Mouse (Mus musculus) adrenal gland, postnatal 36 days (tissue): ENCODE data around the gene Tspan33. TPM values are rescaled to one million over a fixed set of nuclear protein-coding genes. Genes with fewer than 3 reads are reported as not detected.
"Not testable (repeated sequence)": the region's sequence is repeated elsewhere in the genome, so short reads cannot be mapped to it uniquely, and the experiment has no call there.

Experiments used
- DNase-seq, 2 experiments: peaks; one replicate each; pipeline ENCODE4 v3.0.0; 2021; ENCODE audit warnings: mixed read lengths in 1 of 2
- long read RNA-seq, 2 experiments: library from polyadenylated mRNA; stranded (forward); transcript quantifications; one replicate each; pipeline ENCODE4 v2.0.0; 2021; ENCODE audit warnings: borderline sequencing depth in 2 of 2
- total RNA-seq, 2 experiments: library from RNA; stranded (reverse); gene quantifications; 2 replicates each; pipeline ENCODE4 v1.2.3; 2021

Gene Tspan33
- 1 to 10 TPM; 1.7 to 2.0 TPM for total RNA-seq
- long read RNA-seq, experiment 1, partial matches to known transcripts, result 0 of 4 reads
- long read RNA-seq, experiment 1, other reads (novel, unspliced or antisense), result 1 of 4 reads
- long read RNA-seq, experiment 2, partial matches to known transcripts, result 0 of 4 reads
- long read RNA-seq, experiment 2, other reads (novel, unspliced or antisense), result 1 of 4 reads

GRCm38 (mm10) chr6:29693953-29694352 is at the start of gene Tspan33:
Tspan33 (plus strand) TSS chr6:29694222.
- peak; percentile 97 to 98 for DNase-seq

- DNase-seq, result peak; percentile 84 to 88
Observed at GRCm38 (mm10) chr6:29649494-29650169, 44.4 kb upstream of the Tspan33 start.

- DNase-seq, result no peak
Observed at GRCm38 (mm10) chr6:29650170-29650549, 43.9 kb upstream of the Tspan33 start.

GRCm38 (mm10) chr6:29653271-29653670 is 40.8 kb upstream of the Tspan33 start:
- DNase-seq, result no peak

GRCm38 (mm10) chr6:29658626-29659475 is 35.2 kb upstream of the Tspan33 start:
- DNase-seq, result no peak

- no peak for DNase-seq
Observed at GRCm38 (mm10) chr6:29659964-29660363, 34.1 kb upstream of the Tspan33 start.

- no peak for DNase-seq
Observed at GRCm38 (mm10) chr6:29660662-29661307, 33.2 kb upstream of the Tspan33 start.

GRCm38 (mm10) chr6:29667266-29667665 is 26.8 kb upstream of the Tspan33 start:
- no peak for DNase-seq

GRCm38 (mm10) chr6:29671741-29672140 is 22.3 kb upstream of the Tspan33 start:
- no peak for DNase-seq

- no peak for DNase-seq
Observed at GRCm38 (mm10) chr6:29672563-29673411, 21.2 kb upstream of the Tspan33 start.

GRCm38 (mm10) chr6:29673739-29674138 is 20.3 kb upstream of the Tspan33 start:
- DNase-seq, result no peak

- DNase-seq, result not testable (repeated sequence)
Observed at GRCm38 (mm10) chr6:29679947-29680550, 14.0 kb upstream of the Tspan33 start.

- no peak for DNase-seq
Observed at GRCm38 (mm10) chr6:29681853-29682252, 12.2 kb upstream of the Tspan33 start.

GRCm38 (mm10) chr6:29684686-29685085 is 9.3 kb upstream of the Tspan33 start:
- DNase-seq, result no peak

GRCm38 (mm10) chr6:29685952-29686351 is 8.1 kb upstream of the Tspan33 start:
- peak; percentile 12 to 29 for DNase-seq

- no peak for DNase-seq
Observed at GRCm38 (mm10) chr6:29689458-29689857, 4.6 kb upstream of the Tspan33 start.

- DNase-seq, result peak in 1 of 2 experiments; percentile 9
Observed at GRCm38 (mm10) chr6:29694375-29695289, 610 bp downstream of the Tspan33 start.

- DNase-seq, result no peak
Observed at GRCm38 (mm10) chr6:29695290-29695674, 1.3 kb downstream of the Tspan33 start.

- no peak for DNase-seq
Observed at GRCm38 (mm10) chr6:29695975-29696374, 2.0 kb downstream of the Tspan33 start.

- no peak for DNase-seq
Observed at GRCm38 (mm10) chr6:29697139-29697538, 3.1 kb downstream of the Tspan33 start.
